In the genomic region with DNA sequence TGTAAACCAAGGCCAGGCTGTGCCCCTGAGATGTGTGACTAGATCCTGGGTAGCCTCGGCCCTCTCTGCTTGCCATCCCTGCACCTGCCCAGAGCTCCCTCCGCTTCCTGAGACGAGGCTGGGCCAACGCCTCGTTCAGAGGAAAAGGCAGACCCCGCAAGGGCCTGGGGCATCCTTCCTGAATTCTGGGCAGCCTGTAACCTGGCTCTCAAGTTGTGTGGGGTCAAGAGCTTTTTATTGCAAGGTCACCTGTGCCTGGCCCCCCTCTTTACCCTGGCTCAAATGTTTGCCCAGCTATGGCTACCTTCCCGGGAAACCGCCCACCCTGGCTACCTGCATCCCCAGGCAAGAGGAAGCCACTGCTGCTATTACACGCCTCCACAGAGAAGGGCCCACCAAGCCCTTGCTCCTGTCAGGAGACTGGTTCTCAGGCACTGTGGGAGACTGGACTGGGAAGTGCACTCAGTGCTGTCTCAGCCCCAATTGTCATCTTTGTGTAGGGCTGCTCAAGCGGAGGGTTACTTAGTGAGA, we compare ENCODE assay signal across 8 mouse cellular contexts. TPM values are rescaled to one million over a fixed set of nuclear protein-coding genes. Genes with fewer than 3 reads are reported as not detected.
A peak's percentile ranks its signal among the peaks of the same experiment; 100 is the strongest.
DNase-seq lines count a peak whose midpoint lies in the region; ATAC-seq lines count a peak whose summit lies in the region.
"Had no signal": no experiment of that assay in that cellular context is flagged by ENCODE, and none has a peak within 500 bp of the region (broad histone marks: within the 10 kb centered on the region; RNA-seq: fewer than 3 reads in every experiment).

No protein-coding gene starts in this region.

- peaks cover 55% of the 10 kb centered on the region for H3K36me3 ChIP-seq in megakaryocyte, embryonic 14.5 days (replicated peaks; ENCODE audit: low read length)
- H3K36me3 ChIP-seq in embryonic facial prominence, embryonic 12.5 days = no peaks in the 10 kb centered on the region
- peaks cover 2% of the 10 kb centered on the region; the same call in 1 of the 2 replicates for H3K36me3 ChIP-seq in hindbrain, embryonic 13.5 days
- no peaks in the 10 kb centered on the region for H3K36me3 ChIP-seq in macrophage (ENCODE audit: inconsistent target)

- peak overlapping the region; percentile 66 for H3K4me2 ChIP-seq in embryonic facial prominence, embryonic 12.5 days (replicated peaks)
- peak overlapping the region; percentile 90 for H3K4me2 ChIP-seq in hindbrain, embryonic 13.5 days

- H3K9me3 ChIP-seq in megakaryocyte, embryonic 14.5 days = peaks cover 2% of the 10 kb centered on the region
- H3K9me3 ChIP-seq in embryonic facial prominence, embryonic 12.5 days = no peaks in the 10 kb centered on the region
- no peaks in the 10 kb centered on the region for H3K9me3 ChIP-seq in hindbrain, embryonic 13.5 days

- ATAC-seq in megakaryocyte, adult 5-6 weeks (ENCODE audit: poor library complexity, severe bottlenecking) = no peak
- 0 out of 2 replicates have a peak, but pooled peaks have one; percentile 35 for ATAC-seq in embryonic facial prominence, embryonic 12.5 days (ENCODE audit: insufficient number of reproducible peaks, insufficient read depth, low FRiP score, low TSS enrichment)
- ATAC-seq in hindbrain, embryonic 13.5 days (ENCODE audit: low FRiP score) = peak; percentile 61

- H3K27ac ChIP-seq in embryonic facial prominence, embryonic 12.5 days = peak overlapping the region; percentile 84
- H3K27ac ChIP-seq in hindbrain, embryonic 13.5 days = peak overlapping the region; percentile 95
- peak overlapping the region; percentile 57 for H3K27ac ChIP-seq in macrophage

- no peaks in the 10 kb centered on the region for H3K79me2 ChIP-seq in macrophage (ENCODE audit: inconsistent target)

- H3K27me3 ChIP-seq in megakaryocyte, embryonic 14.5 days (replicated peaks) = no peaks in the 10 kb centered on the region
- no peaks in the 10 kb centered on the region for H3K27me3 ChIP-seq in embryonic facial prominence, embryonic 12.5 days
- no peaks in the 10 kb centered on the region for H3K27me3 ChIP-seq in hindbrain, embryonic 13.5 days

- 28% methylated on average over 10 of the region's 10 CpGs for WGBS in embryonic facial prominence, embryonic 12.5 days
- 27% methylated on average over 10 of the region's 10 CpGs for WGBS in hindbrain, embryonic 13.5 days
- WGBS in macrophage (ENCODE audit: missing documents) = 30% methylated on average over 10 of the region's 10 CpGs

- peak overlapping the region; percentile 94 for H3K4me3 ChIP-seq in megakaryocyte, embryonic 14.5 days (replicated peaks)
- H3K4me3 ChIP-seq in embryonic facial prominence, embryonic 12.5 days = peak overlapping the region; percentile 57
- peak overlapping the region; percentile 50 for H3K4me3 ChIP-seq in hindbrain, embryonic 13.5 days
- peak overlapping the region; percentile 58 for H3K4me3 ChIP-seq in macrophage (ENCODE audit: inconsistent target)

- H3K9ac ChIP-seq in embryonic facial prominence, embryonic 12.5 days = peak overlapping the region; percentile 64
- H3K9ac ChIP-seq in hindbrain, embryonic 13.5 days = peak overlapping the region; percentile 88

- peaks cover 64% of the 10 kb centered on the region for H3K4me1 ChIP-seq in megakaryocyte, embryonic 14.5 days
- peaks cover 14% of the 10 kb centered on the region for H3K4me1 ChIP-seq in embryonic facial prominence, embryonic 12.5 days
- H3K4me1 ChIP-seq in hindbrain, embryonic 13.5 days (replicated peaks) = peaks cover 34% of the 10 kb centered on the region

- peak; percentile 46 for DNase-seq in thymus, postnatal 4 days
- no peak for DNase-seq in adrenal gland, adult 18-20 months (ENCODE audit: low spot score in 2 of 2)

RNA-seq across cellular contexts. Expression of gene Mtfp1, which starts 1.9 kb away (rescaled TPM):
- 5.1 and 10.8 TPM in 2 replicates for polyA plus RNA-seq in megakaryocyte, embryonic 14.5 days (2012; ENCODE audit: insufficient read depth, low replicate concordance)
- total RNA-seq in megakaryocyte, adult 5-6 weeks (2015) = 1.1 and 2.6 TPM in 2 replicates
- total RNA-seq in megakaryocyte, adult 5-6 weeks (2017) = 1.3 and 1.8 TPM in 2 replicates
- 7.6 and 7.7 TPM in 2 replicates for polyA plus RNA-seq in embryonic facial prominence, embryonic 12.5 days (2016; fragmentation: Nextera tagmentation; extraction: Ambion mirVana)
- polyA plus RNA-seq in hindbrain, embryonic 13.5 days (2015; fragmentation: Nextera tagmentation; extraction: Ambion mirVana) = 5.7 and 6.2 TPM in 2 replicates
- 1 to 10 TPM in 2 of 26 experiments, under 1 TPM in 1, not detected in 23; 0.58 to 2.1 (median 1.9) TPM for total RNA-seq in macrophage (2018; cell fraction: chromatin; rRNA removed)
- 1 to 10 TPM in 9 of 26 experiments, under 1 TPM in 17; 0.27 to 1.5 (median 0.70) TPM for total RNA-seq in macrophage (2018; cell fraction: cytosol; rRNA removed)
- 1 to 10 TPM in 2 of 26 experiments, under 1 TPM in 15, not detected in 9; 0.30 to 1.8 (median 0.61) TPM for total RNA-seq in macrophage (2018; cell fraction: nucleus; rRNA removed)
- 1.4 to 1.6 TPM (median 1.5 TPM) in 3 replicates for polyA plus RNA-seq in macrophage (2018)
- total RNA-seq in adrenal gland, adult 18-20 months (2021) = 10 to 100 TPM; 23.5 to 30.9 TPM
- total RNA-seq: neutrophil, adult 5-6 weeks had no signal

RNA-seq across cellular contexts. Expression of gene Sec14l2, which starts 26.1 kb away (rescaled TPM):
- 12.4 and 22.6 TPM in 2 replicates for polyA plus RNA-seq in megakaryocyte, embryonic 14.5 days (2012; ENCODE audit: insufficient read depth, low replicate concordance)
- 0.27 and 0.82 TPM in 2 replicates for total RNA-seq in megakaryocyte, adult 5-6 weeks (2015)
- total RNA-seq in megakaryocyte, adult 5-6 weeks (2017) = 0.81 and 3.9 TPM in 2 replicates
- 2.0 and 2.4 TPM in 2 replicates for polyA plus RNA-seq in embryonic facial prominence, embryonic 12.5 days (2016; fragmentation: Nextera tagmentation; extraction: Ambion mirVana)
- 2.3 and 3.4 TPM in 2 replicates for polyA plus RNA-seq in hindbrain, embryonic 13.5 days (2015; fragmentation: Nextera tagmentation; extraction: Ambion mirVana)
- 1 to 10 TPM in 7 of 26 experiments, under 1 TPM in 12, not detected in 7; 0.32 to 3.8 (median 0.67) TPM for total RNA-seq in macrophage (2018; cell fraction: chromatin; rRNA removed)
- total RNA-seq in macrophage (2018; cell fraction: cytosol; rRNA removed) = under 1 TPM in 23 of 26 experiments, not detected in 3; 0.04 to 0.34 (median 0.11) TPM
- 1 to 10 TPM in 2 of 26 experiments, under 1 TPM in 8, not detected in 16; 0.20 to 4.6 (median 0.38) TPM for total RNA-seq in macrophage (2018; cell fraction: nucleus; rRNA removed)
- 0.12 to 0.22 TPM (median 0.15 TPM) in 3 replicates for polyA plus RNA-seq in macrophage (2018)
- total RNA-seq in adrenal gland, adult 18-20 months (2021) = 1 to 10 TPM; 1.5 to 1.7 TPM

RNA-seq across cellular contexts. Expression of gene Sec14l3, which starts 32.5 kb away (rescaled TPM):
- not detected in 2 replicates for polyA plus RNA-seq in megakaryocyte, embryonic 14.5 days (2012; ENCODE audit: insufficient read depth, low replicate concordance)
- total RNA-seq in megakaryocyte, adult 5-6 weeks (2015) = not detected in 2 replicates
- not detected in 2 replicates for total RNA-seq in megakaryocyte, adult 5-6 weeks (2017)
- not detected in 2 replicates for polyA plus RNA-seq in embryonic facial prominence, embryonic 12.5 days (2016; fragmentation: Nextera tagmentation; extraction: Ambion mirVana)
- polyA plus RNA-seq in hindbrain, embryonic 13.5 days (2015; fragmentation: Nextera tagmentation; extraction: Ambion mirVana) = 0.08 and 0.35 TPM in 2 replicates
- total RNA-seq in macrophage (2018; cell fraction: chromatin; rRNA removed) = not detected
- not detected for total RNA-seq in macrophage (2018; cell fraction: cytosol; rRNA removed)
- not detected for total RNA-seq in macrophage (2018; cell fraction: nucleus; rRNA removed)
- not detected in 3 replicates for polyA plus RNA-seq in macrophage (2018)
- total RNA-seq in adrenal gland, adult 18-20 months (2021) = not detected
- total RNA-seq: neutrophil, adult 5-6 weeks had no signal

RNA-seq across cellular contexts. Expression of gene Rnf215, which starts 37.8 kb away (rescaled TPM):
- 9.1 and 9.7 TPM in 2 replicates for polyA plus RNA-seq in megakaryocyte, embryonic 14.5 days (2012; ENCODE audit: insufficient read depth, low replicate concordance)
- 6.3 and 7.7 TPM in 2 replicates for total RNA-seq in megakaryocyte, adult 5-6 weeks (2015)
- total RNA-seq in megakaryocyte, adult 5-6 weeks (2017) = 12.8 and 14.8 TPM in 2 replicates
- polyA plus RNA-seq in embryonic facial prominence, embryonic 12.5 days (2016; fragmentation: Nextera tagmentation; extraction: Ambion mirVana) = 43.0 and 44.7 TPM in 2 replicates
- polyA plus RNA-seq in hindbrain, embryonic 13.5 days (2015; fragmentation: Nextera tagmentation; extraction: Ambion mirVana) = 42.9 and 44.0 TPM in 2 replicates
- total RNA-seq in macrophage (2018; cell fraction: chromatin; rRNA removed) = 10 to 100 TPM; 29.1 to 75.9 (median 51.8) TPM
- 10 to 100 TPM in 19 of 26 experiments, 1 to 10 TPM in 7; 6.4 to 19.5 (median 11.9) TPM for total RNA-seq in macrophage (2018; cell fraction: cytosol; rRNA removed)
- 10 to 100 TPM; 19.0 to 56.4 (median 38.0) TPM for total RNA-seq in macrophage (2018; cell fraction: nucleus; rRNA removed)
- polyA plus RNA-seq in macrophage (2018) = 7.0 to 14.0 TPM (median 11.5 TPM) in 3 replicates
- 10 to 100 TPM; 22.7 to 23.7 TPM for total RNA-seq in adrenal gland, adult 18-20 months (2021)
